Mouse (Mus musculus) liver, postnatal 0 days (tissue): ENCODE results near the gene Ccdc60.

ENCODE experiments used
- CTCF ChIP-seq: sonication (generic); IDR thresholded peaks from 2 replicates; pipeline ENCODE4 v1.5.1; 2016; ENCODE audit warnings: antibody characterized with exemption, low read depth
- EP300 ChIP-seq: IDR thresholded peaks from 2 replicates; pipeline ENCODE4 v1.6.1; 2016; ENCODE audit warnings: antibody characterized with exemption, low read depth, mild to moderate bottlenecking

DNA sequence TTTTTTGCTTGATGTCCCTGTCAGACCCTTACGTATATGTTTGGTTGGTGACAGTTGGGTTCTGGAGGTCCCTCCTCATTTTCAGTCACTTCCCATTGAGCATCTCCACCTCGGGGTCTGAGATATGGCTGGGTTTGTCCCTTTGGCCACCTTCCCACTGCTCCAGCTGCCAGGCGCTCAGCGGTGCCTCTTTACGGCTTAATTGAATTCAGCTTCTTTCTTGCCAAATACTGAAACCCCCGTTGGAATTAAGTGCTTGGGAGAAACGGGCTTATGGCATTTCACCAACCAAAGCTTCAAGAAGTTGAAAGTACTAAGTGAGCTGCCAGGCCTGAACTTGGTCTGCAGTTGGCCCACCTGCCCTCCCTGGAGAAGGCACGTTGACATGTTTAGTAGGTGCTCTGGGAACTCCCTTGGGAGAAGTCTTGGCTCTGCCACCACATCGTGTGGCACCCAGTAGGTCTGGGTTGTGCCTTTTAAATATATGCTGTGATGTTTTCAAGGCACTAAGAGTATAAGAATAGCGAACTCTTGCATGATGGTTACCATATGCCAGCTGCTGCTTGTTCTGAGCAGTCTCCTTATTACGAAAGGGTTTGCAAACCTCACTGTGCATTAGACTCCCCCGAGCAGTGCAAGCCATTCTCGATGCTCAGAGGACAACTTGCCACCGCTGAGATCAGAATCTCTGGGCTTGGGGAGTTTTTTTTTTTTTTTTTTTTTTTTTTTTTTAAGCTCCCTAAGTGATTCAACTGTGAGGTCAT lies 173.5 kb downstream of the Ccdc60 start:
- no peak for TF ChIP-seq CTCF
- no peak for TF ChIP-seq EP300
